Mouse (Mus musculus) cerebellum, adult (tissue): ENCODE measurements around the gene Gm36028.

Source experiments
- ATAC-seq: cut with Nextera tagmentation; 2 replicates; pipeline ENCODE4 v1.9.2; 2017; ENCODE audit warnings: mild to moderate bottlenecking, moderate library complexity, mixed read lengths; ENCODE audit not compliant: insufficient number of reproducible peaks, low FRiP score, low TSS enrichment

Gene Gm36028

DNA sequence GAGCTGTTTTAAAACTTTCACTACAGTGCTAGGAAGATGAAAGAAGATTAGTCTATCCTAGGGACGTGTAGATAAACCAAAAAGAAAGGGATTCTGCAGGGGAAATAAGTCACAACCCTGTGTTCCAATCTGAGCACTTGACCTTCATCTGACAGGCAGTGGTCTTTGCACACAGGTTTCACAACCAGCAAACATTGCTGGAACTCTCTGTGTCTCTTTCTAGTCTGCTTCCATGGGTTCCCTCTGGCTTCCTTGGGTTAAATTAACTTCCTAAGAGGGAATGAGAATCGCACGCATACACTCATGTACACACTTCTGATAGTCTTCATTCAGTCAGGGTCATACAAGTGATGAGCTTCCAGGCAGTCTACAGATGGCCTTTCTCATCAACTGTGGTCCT lies 2.9 kb upstream of the Gm36028 start:
- ATAC-seq: no peak

DNA sequence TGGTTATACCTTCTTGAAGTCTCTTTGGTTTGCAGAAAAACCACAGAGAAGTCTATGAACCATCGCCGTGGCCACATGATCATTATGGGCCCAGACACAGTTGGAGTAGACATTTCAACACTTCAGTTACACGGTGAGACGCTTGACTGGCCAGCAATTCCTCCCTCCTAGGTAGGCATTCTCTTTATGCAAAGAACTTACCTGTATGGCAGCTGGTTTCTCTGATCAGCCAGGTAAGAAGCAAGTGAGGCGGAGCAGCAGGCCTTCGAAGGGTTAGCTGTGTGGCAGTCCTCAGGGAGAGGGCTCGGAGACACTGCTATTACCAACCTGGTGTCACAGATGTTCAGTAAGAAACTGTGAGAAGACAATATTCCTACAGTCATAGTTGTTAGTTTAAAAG lies 733 bp downstream of the Gm36028 start:
- ATAC-seq: no peak

DNA sequence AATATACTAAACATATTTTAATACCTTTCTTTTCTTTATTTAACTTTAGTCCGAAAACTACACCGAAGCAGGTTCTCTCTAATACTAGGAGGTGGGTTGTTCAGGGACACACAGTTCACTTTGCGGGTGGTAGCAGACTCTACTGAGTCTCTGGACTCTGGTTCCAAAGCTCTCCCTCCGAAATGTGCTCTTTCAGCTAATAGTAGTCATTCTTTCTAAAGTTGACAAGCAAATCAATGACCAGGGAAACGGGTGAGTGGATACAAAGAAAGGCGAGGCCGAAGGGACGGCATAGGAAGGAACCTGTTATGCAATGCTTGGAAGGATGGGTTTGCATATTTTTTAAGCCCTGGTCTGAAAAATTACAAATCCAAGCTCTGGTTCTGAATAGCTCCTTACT lies 3.5 kb downstream of the Gm36028 start:
- ATAC-seq: no peak

DNA sequence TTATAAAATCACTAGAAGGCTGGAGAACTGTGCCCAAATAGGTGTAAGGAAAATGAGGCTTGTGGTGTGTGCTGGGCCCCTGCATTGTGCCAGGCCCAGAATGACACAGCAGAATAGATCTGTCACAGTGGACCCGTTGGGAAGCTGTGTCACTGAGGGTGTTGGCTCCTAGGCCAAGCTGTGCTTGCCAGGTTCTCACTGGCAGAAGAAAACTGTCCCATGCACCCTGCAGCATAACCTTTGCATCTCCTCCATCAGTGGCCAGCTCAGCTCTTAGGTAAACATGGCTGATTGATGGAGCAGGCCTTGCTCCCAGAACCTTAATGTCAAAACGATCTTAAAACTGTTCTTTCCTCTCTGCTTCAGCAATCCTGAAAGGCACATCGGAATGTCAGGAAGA lies 4.6 kb downstream of the Gm36028 start:
- ATAC-seq: no peak

GRCm38 (mm10) chr16:37855583-37855982 lies 5.4 kb downstream of the Gm36028 start:
- ATAC-seq: no peak

- no peak for ATAC-seq
Observed at GRCm38 (mm10) chr16:37854593-37854992, 6.4 kb downstream of the Gm36028 start.

GRCm38 (mm10) chr16:37854054-37854453 lies 6.9 kb downstream of the Gm36028 start:
- no peak for ATAC-seq

GRCm38 (mm10) chr16:37853279-37853678 lies 7.7 kb downstream of the Gm36028 start:
- no peak for ATAC-seq

GRCm38 (mm10) chr16:37851366-37851765 lies 9.6 kb downstream of the Gm36028 start:
- ATAC-seq: no peak

DNA sequence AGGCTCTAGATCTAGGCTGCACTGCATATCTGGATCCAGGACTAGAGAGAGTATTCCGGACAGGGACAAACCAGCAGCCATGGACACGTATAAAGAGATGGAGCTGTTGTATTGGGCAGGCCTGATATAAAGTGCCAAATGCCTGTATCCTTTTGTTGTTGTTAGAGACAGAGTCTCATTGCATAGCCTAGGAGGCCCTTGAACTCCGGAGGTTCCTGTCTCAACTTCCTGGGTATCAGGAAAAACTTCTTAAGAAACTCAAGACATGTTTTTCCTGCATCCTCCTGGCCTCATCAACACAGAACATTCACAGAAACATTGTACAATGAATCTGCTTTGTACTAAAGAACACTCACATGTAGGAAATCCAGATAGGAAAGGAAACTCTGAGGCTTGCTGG lies 13.9 kb downstream of the Gm36028 start:
- no peak for ATAC-seq

DNA sequence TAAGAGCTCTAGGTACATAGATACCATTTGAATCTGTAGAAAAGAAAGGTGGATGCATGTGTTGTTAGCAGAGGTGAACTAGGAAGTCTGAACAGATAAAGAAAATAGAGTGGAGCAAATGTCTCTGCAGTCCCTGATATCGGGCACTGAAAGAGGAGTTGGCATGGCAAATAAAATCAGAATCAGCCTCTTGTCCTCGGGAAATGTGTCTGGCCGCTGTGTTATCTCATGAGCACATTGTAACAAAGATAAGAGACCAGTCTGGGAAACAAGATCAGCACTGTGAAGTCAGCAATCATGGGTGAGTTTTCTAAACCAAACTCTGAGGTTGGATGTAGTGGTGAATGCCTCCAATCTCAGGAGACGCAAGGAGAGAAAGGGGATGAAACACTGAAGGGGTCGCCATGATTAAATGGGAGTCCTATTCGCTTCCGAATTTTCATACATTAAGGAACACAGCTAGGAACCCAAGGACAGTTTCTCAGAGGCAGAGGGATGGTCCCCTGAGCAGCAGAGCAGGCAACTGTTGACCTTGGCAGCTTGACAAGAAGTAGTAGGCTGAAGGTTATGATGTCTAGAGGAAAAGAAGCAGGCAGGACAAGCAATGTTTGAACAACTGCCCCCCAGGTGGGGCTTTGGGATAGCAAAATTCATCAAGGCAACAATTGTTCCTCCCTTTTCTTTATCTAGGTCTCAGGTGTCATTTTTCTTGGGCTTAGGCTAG lies 15.6 kb downstream of the Gm36028 start:
- no peak for ATAC-seq

DNA sequence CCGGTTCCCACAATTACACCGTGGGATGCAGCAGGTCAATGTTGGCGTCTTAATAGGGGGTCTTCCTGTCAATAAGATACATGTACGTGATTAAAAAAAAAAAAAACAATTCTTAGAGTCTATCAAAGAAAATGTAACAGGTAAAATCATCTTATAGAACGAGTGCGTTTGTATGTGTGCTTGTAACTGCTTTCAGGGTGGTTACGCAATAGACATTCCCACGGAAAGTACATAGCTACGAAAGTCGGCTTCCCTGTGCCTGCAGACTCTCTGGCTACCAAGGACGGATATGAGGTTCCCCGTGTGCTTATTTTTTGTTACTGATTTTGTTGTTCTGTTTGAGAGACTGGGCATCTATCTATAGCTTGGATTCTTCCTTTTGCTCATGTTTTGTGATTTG lies 17.2 kb downstream of the Gm36028 start:
- no peak for ATAC-seq

DNA sequence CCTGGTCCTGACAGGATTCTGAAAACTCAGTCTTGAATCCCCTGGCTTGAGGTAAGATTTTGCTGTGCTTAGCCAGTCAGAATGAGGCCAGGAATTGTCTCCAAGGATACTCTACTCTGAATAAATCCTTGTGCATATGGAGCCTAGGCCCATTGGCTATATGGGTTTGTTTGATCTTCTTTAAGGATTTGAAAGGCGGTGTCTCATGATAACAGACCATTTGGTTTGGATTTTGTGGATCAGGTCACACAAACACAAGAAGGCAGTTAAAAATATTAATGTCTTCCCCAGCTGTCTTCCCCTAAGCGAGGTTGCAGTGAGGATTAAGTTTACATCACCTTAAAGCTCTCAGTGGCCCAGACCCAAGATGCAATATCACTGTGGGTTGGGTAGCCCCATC lies 18.5 kb downstream of the Gm36028 start:
- ATAC-seq: no peak

- no peak for ATAC-seq
Observed at GRCm38 (mm10) chr16:37837571-37837970, 23.4 kb downstream of the Gm36028 start.

- ATAC-seq: no peak
Observed at GRCm38 (mm10) chr16:37831041-37831440, 29.9 kb downstream of the Gm36028 start.

DNA sequence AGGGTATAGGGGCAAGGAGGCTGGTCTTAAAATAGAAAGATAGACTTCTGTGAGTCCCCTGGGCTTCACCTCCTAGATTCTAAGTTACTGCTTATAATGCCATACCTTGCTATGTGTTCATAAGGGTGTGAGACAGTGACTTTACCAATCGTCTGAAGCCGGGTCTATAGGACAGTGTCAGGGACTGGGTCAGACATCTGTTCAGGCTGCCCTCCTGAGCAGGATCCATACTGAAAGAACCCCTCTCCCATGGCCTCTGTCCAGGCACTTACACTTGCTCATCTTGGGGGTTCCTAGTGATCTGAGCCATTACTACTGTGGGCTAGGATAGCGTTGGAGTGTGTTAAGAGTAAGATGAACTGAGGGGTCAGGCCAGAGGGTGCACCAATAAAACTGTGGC lies 34.7 kb downstream of the Gm36028 start:
- ATAC-seq: no peak

DNA sequence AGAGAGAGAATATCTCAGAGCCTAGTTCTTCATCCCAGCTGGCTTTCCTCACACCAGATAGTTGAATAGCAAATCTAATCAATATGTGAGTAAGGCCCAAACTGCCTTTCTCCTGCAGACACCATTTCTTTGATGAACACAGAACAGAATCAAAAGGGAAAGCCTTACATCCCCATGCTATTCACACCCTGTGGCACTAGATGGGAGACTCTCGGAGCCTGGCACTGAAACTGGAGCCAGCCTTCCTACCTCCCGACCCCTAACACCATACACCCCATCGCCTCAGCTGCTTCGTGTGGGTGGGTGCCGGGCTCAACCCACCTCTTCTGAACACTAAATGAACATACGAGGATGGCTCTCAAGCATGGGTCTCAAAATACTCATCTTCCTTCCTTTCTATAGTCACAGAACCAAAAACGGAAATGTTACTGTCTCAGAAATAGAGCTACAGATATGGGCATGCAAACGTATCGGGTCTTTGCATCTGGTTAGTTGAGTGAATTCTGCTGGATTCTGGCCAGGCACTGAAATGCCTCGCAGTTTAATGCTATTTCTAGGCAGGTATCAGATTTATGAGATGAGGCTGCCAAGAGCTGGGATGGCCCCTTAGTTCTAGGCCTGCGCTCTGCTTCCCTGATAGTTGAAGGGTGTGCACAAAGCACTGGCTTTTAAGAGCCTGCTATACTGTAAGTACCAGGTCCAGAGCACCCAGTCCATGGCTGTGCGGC lies 36.0 kb downstream of the Gm36028 start:
- ATAC-seq: no peak

- no peak for ATAC-seq
Observed at GRCm38 (mm10) chr16:37823949-37824348, 37.0 kb downstream of the Gm36028 start.

DNA sequence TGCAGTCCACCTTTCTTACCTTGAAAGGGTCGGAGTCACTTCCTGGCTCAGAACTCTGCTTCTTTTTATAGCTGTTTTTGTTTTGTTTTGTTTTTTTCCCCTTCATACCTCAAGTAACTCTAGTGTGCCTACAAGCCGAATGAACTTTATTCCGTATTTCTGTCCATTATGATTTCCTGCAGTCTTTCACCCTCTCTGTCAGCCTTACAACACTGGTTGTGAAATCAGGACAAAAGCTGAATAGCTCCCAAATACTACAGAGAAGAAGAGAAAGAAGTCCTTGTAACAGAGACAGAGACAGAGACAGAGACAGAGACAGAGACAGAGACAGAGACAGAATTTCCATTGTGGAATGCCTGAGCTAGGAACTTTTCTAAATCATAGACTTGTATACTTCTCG lies 43.0 kb downstream of the Gm36028 start:
- no peak for ATAC-seq

- peak; percentile 39; the same call in 1 of the 2 replicates for ATAC-seq
Observed at GRCm38 (mm10) chr16:37814383-37814971, 46.5 kb downstream of the Gm36028 start.

DNA sequence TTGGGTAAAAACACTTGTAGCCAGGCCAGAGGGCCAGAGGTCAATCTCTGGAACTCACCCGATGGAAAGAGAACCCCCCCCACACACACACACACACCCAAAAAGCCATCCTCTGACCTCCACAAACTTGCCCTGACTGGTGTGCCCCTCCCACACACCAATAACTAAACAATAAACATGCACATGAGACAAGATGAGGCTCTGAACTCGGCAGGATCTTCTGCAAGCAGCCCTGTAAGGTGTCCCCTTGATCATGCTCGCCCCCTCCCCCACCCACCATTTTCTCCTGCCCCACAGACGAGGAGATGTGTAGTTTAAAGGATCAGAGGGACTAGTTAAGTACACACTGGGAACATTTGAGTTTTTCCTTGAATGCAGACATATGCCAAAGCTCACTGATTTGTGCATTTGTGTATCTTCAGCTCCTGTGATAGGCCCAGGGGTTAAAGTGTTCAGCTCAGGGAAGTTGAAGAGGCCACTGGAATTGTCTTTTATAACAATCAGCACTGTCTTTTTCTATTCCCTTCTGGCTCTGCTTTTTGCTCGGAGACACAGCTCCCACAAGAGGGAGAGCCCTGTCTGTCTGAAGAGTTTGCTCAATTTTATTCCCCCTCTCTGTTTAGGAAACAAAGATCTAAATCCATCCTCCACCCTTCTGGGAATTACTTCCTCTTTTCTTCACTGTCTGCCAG lies 47.1 kb downstream of the Gm36028 start:
- ATAC-seq: no peak
